Mouse (Mus musculus) embryonic facial prominence, embryonic 14.5 days (tissue): Measurements from ENCODE around the gene Wdr83os. TPM values are rescaled to one million over a fixed set of nuclear protein-coding genes. Genes with fewer than 3 reads are reported as not detected.

Experiments used
- ATAC-seq: fragments of 200-750 bp; cut with Nextera tagmentation; 2 replicates; pipeline ENCODE4 v1.8.0; 2017; ENCODE audit warnings: low read depth, moderate number of reproducible peaks, moderate TSS enrichment
- DNase-seq: peaks from one replicate; pipeline ENCODE4 v3.0.0-alpha.2; 2015; ENCODE audit warnings: low spot score
- H3K27ac ChIP-seq: fragments of 300-500 bp; sonication (generic); replicated peaks from 2 replicates; pipeline ENCODE4 v1.5.1; 2014; ENCODE audit warnings: low read depth, mild to moderate bottlenecking, low read length, moderate library complexity
- H3K27me3 ChIP-seq: fragments of 300-500 bp; sonication (generic); replicated peaks from 2 replicates; pipeline ENCODE4 v1.6.1; 2014; ENCODE audit warnings: low read length; ENCODE audit not compliant: control insufficient read depth, insufficient read depth
- H3K36me3 ChIP-seq: fragments of 300-500 bp; sonication (generic); 2 replicates; pipeline ENCODE4 v1.6.1; 2014; ENCODE audit warnings: low read length, mixed read lengths; ENCODE audit not compliant: control insufficient read depth, insufficient read depth
- H3K4me1 ChIP-seq: fragments of 300-500 bp; sonication (generic); 2 replicates; pipeline ENCODE4 v1.6.1; 2014; ENCODE audit warnings: antibody characterized with exemption, low read length; ENCODE audit not compliant: control insufficient read depth, insufficient read depth
- H3K4me2 ChIP-seq: fragments of 300-500 bp; sonication (generic); 2 replicates; pipeline ENCODE4 v1.6.1; 2014; ENCODE audit warnings: low read depth, mild to moderate bottlenecking, low read length, moderate library complexity, mixed read lengths
- H3K4me3 ChIP-seq: fragments of 300-500 bp; sonication (generic); 2 replicates; pipeline ENCODE4 v1.5.1; 2014; ENCODE audit warnings: low read depth, mild to moderate bottlenecking, low read length
- H3K9ac ChIP-seq: fragments of 300-500 bp; sonication (generic); 2 replicates; pipeline ENCODE4 v1.6.1; 2014; ENCODE audit warnings: low read depth, mild to moderate bottlenecking, low read length, moderate library complexity, mixed read lengths
- H3K9me3 ChIP-seq: fragments of 300-500 bp; sonication (generic); 2 replicates; pipeline ENCODE4 v1.6.1; 2016; ENCODE audit warnings: low read length; ENCODE audit not compliant: control insufficient read depth
- WGBS: fragments of 180-500 bp; shearing (Covaris S2); extraction: QIAGEN DNeasy Blood & Tissue Kit; methylation state at CpG from one replicate; pipeline ENCODE4 v1.1.7; 2014; 5-methylcytosine and 5-hydroxymethylcytosine counted together
- polyA plus RNA-seq: library from polyadenylated mRNA; unstranded; fragments of >200 nt; fragmentation: Nextera tagmentation; extraction: Ambion mirVana; gene quantifications from 2 replicates; pipeline ENCODE4 v1.2.1, GENCODE M21; 2014

The Wdr83os gene
- polyA plus RNA-seq, 1 experiment from 2014 or later = 127 TPM

DNA sequence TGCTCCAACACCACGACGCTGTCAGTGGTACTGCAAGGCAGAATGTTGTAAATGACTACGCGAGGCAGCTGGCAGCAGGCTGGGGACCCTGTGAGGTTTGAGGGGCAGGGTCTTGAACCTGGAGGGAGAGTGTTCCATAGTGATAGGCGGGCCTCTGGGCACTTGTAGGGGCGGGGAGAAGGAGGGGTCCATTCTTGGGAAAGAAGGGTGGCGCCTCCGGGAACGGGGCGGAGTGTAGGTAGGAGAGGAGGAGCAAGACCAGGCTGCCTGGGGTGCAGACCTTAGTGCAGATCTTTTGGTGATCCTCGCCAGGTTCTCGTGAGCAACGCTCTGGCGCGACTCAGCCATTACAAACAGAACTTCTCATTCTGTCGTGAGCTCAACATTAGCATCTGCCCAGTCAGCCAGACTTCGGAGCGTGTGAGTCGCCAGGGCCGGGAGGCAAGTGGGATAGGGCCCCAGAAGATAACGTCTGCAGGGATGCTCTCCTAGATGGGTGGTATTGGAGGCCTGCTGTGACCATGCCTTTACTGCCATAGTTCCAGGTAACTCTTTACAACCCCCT, 11.1 kb downstream of the Wdr83os start:
- Histone ChIP-seq H3K27me3 (no peaks in the 10 kb centered on the region), H3K27ac (no peak overlapping the region), H3K4me3 (no peak overlapping the region), H3K9me3 (no peaks in the 10 kb centered on the region), H3K36me3 (peaks cover 46% of the 10 kb centered on the region), H3K4me2 (no peak overlapping the region), H3K4me1 (no peaks in the 10 kb centered on the region), H3K9ac (no peak overlapping the region; the same call in 1 of the 2 replicates)
- no peak for ATAC-seq
- 42% methylated on average over 21 of the region's 21 CpGs for WGBS
- no peak for DNase-seq

DNA sequence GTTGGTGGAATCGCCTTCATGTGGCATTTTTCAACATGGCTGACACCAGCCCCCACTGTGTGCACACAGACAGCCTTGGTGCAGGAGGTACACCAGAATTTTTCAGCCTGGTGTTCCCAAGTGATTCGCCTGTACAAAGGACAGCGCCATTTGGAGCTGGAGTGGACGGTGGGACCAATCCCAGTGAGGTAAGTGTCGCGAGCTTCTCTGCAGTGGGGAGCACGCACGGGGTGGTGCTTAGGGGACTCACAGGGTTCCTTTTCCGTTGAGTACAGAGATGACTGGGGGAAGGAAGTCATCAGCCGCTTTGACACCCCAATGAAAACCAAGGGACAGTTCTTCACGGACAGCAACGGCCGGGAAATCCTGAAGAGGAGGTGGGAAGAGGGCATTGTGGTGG, 14.5 kb downstream of the Wdr83os start:
- H3K27ac ChIP-seq = no peak overlapping the region
- H3K4me3 ChIP-seq = no peak overlapping the region
- H3K9me3 ChIP-seq = no peaks in the 10 kb centered on the region
- H3K36me3 ChIP-seq = peaks cover 42% of the 10 kb centered on the region
- H3K27me3 ChIP-seq = no peaks in the 10 kb centered on the region
- no peak overlapping the region for H3K9ac ChIP-seq
- no peak for ATAC-seq
- no peaks in the 10 kb centered on the region for H3K4me1 ChIP-seq
- H3K4me2 ChIP-seq = no peak overlapping the region
- 95% methylated on average over 13 of the region's 13 CpGs for WGBS
- DNase-seq = no peak

GRCm38 (mm10) chr8:85095566-85095965, 15.0 kb downstream of the Wdr83os start:
- WGBS = 82% methylated on average over 4 of the region's 7 CpGs
- peaks cover 42% of the 10 kb centered on the region for H3K36me3 ChIP-seq

DNA sequence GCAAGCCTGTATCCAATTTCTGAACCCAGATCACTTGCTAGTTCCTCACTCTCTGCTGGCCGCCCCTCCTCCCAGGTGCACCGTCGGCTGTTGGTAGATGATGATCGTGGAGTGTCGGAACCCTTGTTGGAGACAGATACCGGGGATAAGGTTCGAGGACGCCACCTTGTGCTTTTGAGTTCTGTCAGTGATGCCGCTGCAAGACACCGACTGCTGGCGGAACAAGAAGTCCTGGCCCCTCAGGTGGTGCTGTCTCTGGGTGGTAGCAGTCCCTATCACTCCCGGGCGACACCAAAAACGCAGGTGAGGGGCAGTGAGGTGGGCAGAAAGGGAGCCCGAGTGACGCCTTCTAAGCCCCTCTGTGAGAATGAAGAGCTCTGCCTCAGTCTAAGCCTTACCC, 15.7 kb downstream of the Wdr83os start:
- Histone ChIP-seq H3K36me3 (peaks cover 42% of the 10 kb centered on the region), H3K9me3 (no peaks in the 10 kb centered on the region), H3K9ac (no peak overlapping the region), H3K4me2 (no peak overlapping the region), H3K27ac (no peak overlapping the region), H3K4me1 (no peaks in the 10 kb centered on the region), H3K4me3 (no peak overlapping the region), H3K27me3 (no peaks in the 10 kb centered on the region)
- ATAC-seq (no peak), DNase-seq (no peak)
- WGBS = 92% methylated on average over 16 of the region's 16 CpGs

More at GRCm38 (mm10) chr8:85095566-85095965, 15.0 kb downstream of the Wdr83os start:
- no peaks in the 10 kb centered on the region for H3K27me3 ChIP-seq
- no peak overlapping the region for H3K9ac ChIP-seq
- H3K27ac ChIP-seq = no peak overlapping the region
- no peak overlapping the region for H3K4me3 ChIP-seq
- no peak for DNase-seq
- ATAC-seq = no peak
- no peak overlapping the region for H3K4me2 ChIP-seq
- no peaks in the 10 kb centered on the region for H3K9me3 ChIP-seq
- H3K4me1 ChIP-seq = no peaks in the 10 kb centered on the region

DNA sequence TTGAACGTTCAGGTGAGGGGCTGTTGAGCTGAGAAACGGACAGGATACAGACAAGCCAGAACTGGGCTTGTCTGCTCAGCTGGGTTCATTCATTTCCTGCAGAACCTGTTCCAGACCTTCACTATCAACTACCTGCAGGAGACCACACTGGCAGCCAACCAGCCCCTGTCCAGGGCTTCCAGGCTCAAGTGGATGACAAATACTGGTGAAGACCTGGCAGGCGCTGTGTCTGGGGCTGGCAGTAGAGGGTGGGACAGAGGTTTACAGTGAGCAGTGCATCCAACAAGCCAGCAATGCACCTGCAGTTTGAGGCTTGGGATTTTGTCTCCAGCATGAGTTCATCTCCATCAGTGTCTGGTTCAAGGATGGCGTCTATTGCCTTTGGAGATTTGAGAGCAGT, 16.3 kb downstream of the Wdr83os start:
- no peaks in the 10 kb centered on the region for H3K4me1 ChIP-seq
- H3K9ac ChIP-seq = no peak overlapping the region
- DNase-seq = no peak
- no peak overlapping the region for H3K4me2 ChIP-seq
- H3K9me3 ChIP-seq = 0 out of 2 replicates have a peak, but pooled peaks cover 5% of the 10 kb centered on the region
- H3K27ac ChIP-seq = no peak overlapping the region
- WGBS = 87% methylated on average over 4 of the region's 4 CpGs
- peaks cover 42% of the 10 kb centered on the region for H3K36me3 ChIP-seq
- peak; percentile 41; the same call in 1 of the 2 replicates for ATAC-seq
- H3K4me3 ChIP-seq = no peak overlapping the region
- H3K27me3 ChIP-seq = no peaks in the 10 kb centered on the region

DNA sequence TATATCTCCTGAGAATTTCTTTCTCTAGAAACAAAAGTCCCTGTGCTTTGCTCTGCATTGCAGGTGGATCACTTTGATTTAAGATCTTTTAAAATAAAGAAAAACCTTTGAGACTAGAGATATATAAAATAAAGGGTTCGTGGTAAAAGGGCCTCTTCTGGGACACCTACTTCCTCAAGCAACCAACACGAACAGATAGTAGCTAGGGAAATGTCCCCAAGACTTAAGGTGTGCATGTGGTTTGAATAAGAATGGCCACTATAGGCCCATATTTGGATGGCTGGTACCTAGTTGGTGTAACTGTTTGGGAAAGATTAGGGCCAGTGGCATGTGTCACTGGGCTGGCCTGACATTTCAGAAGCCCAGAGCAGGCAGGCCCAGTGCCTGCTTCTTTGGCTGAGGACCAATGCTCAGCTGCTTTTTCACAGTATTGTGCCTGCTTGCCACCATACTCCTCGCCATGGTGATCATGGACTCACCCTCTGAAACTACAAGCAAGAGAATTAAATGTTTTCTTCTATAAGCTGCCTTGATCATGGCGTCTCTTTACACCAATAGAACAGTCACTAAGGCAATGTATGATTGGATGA, 19.6 kb downstream of the Wdr83os start:
- 79% methylated on average over 4 of the region's 4 CpGs for WGBS
- Histone ChIP-seq H3K27me3 (no peaks in the 10 kb centered on the region), H3K27ac (no peak overlapping the region), H3K36me3 (peaks cover 31% of the 10 kb centered on the region), H3K9me3 (0 out of 2 replicates have a peak, but pooled peaks cover 6% of the 10 kb centered on the region), H3K4me3 (no peak overlapping the region), H3K4me2 (no peak overlapping the region), H3K4me1 (no peaks in the 10 kb centered on the region), H3K9ac (no peak overlapping the region)
- DNase-seq (no peak), ATAC-seq (no peak)

DNA sequence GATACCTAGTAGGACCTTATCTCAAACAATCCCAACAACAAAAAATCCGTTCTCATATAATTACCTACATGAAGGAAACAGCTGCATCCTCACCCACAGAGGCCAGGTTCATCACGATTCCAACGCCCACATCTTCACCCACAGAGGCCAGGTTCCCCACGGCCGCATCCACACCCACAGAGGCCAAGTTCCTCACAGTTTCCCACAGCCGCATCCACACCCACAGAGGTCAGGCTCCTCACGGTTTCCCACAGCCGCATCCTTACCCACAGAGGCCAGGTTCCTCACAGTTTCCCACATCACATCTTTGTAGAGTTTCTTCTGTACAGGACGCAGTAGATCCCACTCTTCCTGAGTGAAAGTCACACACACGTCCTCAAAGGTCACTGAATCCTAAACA, 32.7 kb downstream of the Wdr83os start:
- 94% methylated on average over 10 of the region's 10 CpGs for whole genome bisulfite sequencing
- no peaks in the 10 kb centered on the region for H3K4me1 ChIP-seq
- H3K4me3 ChIP-seq = no peak overlapping the region
- H3K36me3 ChIP-seq = peaks cover 43% of the 10 kb centered on the region
- no peak overlapping the region for H3K4me2 ChIP-seq
- H3K27me3 ChIP-seq = no peaks in the 10 kb centered on the region
- no peak for DNase-seq
- no peak overlapping the region for H3K27ac ChIP-seq
- no peak for ATAC-seq
- H3K9me3 ChIP-seq = 0 out of 2 replicates have a peak, but pooled peaks cover 7% of the 10 kb centered on the region
- no peak overlapping the region for H3K9ac ChIP-seq

- DNase-seq (no peak), ATAC-seq (no peak)
- 75% methylated on average over 4 of the region's 4 CpGs for WGBS
- Histone ChIP-seq H3K9ac (no peak overlapping the region), H3K27me3 (no peaks in the 10 kb centered on the region), H3K36me3 (peaks cover 25% of the 10 kb centered on the region), H3K4me3 (no peak overlapping the region), H3K9me3 (0 out of 2 replicates have a peak, but pooled peaks cover 7% of the 10 kb centered on the region), H3K4me2 (no peak overlapping the region), H3K4me1 (0 out of 2 replicates have a peak, but pooled peaks cover 6% of the 10 kb centered on the region), H3K27ac (no peak overlapping the region)
These were observed 35.0 kb downstream of the Wdr83os start for GRCm38 (mm10) chr8:85115501-85115900.

- H3K27ac ChIP-seq = no peak overlapping the region
- no peak for ATAC-seq
- no peak overlapping the region for H3K9ac ChIP-seq
- no peak overlapping the region for H3K4me2 ChIP-seq
- H3K9me3 ChIP-seq = 0 out of 2 replicates have a peak, but pooled peaks cover 7% of the 10 kb centered on the region
- no peaks in the 10 kb centered on the region for H3K27me3 ChIP-seq
- H3K4me3 ChIP-seq = no peak overlapping the region
- H3K36me3 ChIP-seq = peaks cover 10% of the 10 kb centered on the region
- DNase-seq = no peak
- 0 out of 2 replicates have a peak, but pooled peaks cover 6% of the 10 kb centered on the region for H3K4me1 ChIP-seq
- WGBS = 92% methylated on average over 7 of the region's 7 CpGs
These were observed 36.4 kb downstream of the Wdr83os start for GRCm38 (mm10) chr8:85116984-85117383.
